Mouse (Mus musculus): ENCODE results near the gene Mbtps1. TPM values are rescaled to one million over a fixed set of nuclear protein-coding genes. Genes with fewer than 3 reads are reported as not detected.

The Mbtps1 gene
- polyA plus RNA-seq, 1 experiment from 2014 or later: 139 TPM

DNA sequence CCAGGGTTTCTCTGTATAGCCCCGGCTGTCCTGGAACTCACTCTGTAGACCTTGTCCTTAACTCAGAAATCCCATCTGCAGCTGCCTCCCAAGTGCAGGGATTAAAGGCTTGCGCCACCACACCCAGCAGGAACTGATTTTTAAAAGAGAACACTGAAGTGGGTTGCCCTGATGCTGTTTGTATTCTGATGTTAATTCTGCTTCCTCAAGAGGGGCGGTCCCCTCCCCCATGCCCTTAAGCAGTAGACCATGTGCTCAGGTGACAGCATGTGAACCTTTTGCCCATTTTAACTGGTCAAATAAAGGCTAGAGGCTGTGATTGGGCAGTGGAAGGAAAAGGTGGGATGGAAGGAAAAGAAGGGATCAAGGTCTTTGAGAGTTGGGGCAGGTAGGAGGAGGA is 42.8 kb downstream of the Mbtps1 start:
- no peaks in the 10 kb centered on the region for H3K9me3 ChIP-seq
- H3K4me2 ChIP-seq (replicated peaks): no peak overlapping the region
- no peaks in the 10 kb centered on the region for H3K27me3 ChIP-seq
- no peak overlapping the region for H3K9ac ChIP-seq
- 67% methylated on average over 3 of the region's 3 CpGs for WGBS
- peaks cover 100% of the 10 kb centered on the region for H3K36me3 ChIP-seq
- no peak for ATAC-seq (ENCODE audit: low FRiP score, low read depth)
- H3K27ac ChIP-seq: no peak overlapping the region
- H3K4me1 ChIP-seq: no peaks in the 10 kb centered on the region
- no peak overlapping the region for H3K4me3 ChIP-seq

GRCm38 (mm10) chr8:119514940-119515339 is 43.6 kb downstream of the Mbtps1 start:
- Histone ChIP-seq H3K4me1 (no peaks in the 10 kb centered on the region), H3K27me3 (no peaks in the 10 kb centered on the region), H3K36me3 (peaks cover 100% of the 10 kb centered on the region), H3K27ac (no peak overlapping the region), H3K9ac (no peak overlapping the region), H3K9me3 (no peaks in the 10 kb centered on the region), H3K4me3 (no peak overlapping the region), H3K4me2 (replicated peaks) (no peak overlapping the region)
- 83% methylated on average over 3 of the region's 3 CpGs for WGBS
- ATAC-seq (ENCODE audit: low FRiP score, low read depth): no peak

DNA sequence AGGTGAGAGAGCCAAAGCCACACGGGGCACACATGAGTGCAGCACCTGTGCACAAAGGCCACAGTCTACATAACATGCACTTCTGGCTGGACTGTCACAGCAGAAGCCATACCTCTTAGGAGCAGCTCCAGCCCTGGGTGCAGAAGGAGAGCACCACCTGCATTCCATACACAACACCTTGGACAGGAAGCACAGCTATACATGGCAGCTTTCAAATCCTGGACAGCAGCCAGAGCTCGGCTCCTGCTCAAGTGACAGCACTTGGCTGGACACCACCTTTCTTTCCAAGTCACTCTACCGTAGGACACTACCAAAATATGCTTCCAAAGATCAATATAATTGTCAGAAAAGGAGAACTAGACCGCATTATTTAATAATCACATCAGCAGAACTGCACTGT is 45.1 kb downstream of the Mbtps1 start:
- Histone ChIP-seq H3K4me1 (no peaks in the 10 kb centered on the region), H3K4me2 (replicated peaks) (no peak overlapping the region), H3K4me3 (no peak overlapping the region), H3K9me3 (no peaks in the 10 kb centered on the region), H3K9ac (no peak overlapping the region), H3K27ac (no peak overlapping the region), H3K27me3 (no peaks in the 10 kb centered on the region), H3K36me3 (peaks cover 100% of the 10 kb centered on the region)
- WGBS: 91% methylated on average over 4 of the region's 4 CpGs
- no peak for ATAC-seq (ENCODE audit: low FRiP score, low read depth)

DNA sequence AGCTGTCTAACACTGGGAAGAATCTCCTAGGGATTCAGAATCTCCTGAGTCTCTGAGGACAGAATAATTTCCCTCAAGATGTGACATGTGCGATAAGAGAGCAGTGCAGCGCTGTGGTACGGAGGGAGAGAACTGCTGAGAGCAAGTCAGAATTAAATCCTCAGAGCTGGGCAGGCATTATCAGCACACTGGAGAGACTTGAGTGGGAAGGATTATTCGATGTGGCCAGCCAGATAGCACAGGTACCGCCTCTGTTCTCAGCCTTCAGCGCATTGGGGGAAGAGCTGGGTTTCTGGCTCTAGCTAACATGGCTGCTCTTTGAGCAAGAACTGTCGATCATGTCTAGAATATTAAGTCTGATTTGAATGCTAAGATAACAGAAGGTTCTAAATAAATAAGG is 46.8 kb downstream of the Mbtps1 start:
- H3K4me3 ChIP-seq: no peak overlapping the region
- no peak overlapping the region for H3K4me2 ChIP-seq (replicated peaks)
- H3K9ac ChIP-seq: no peak overlapping the region
- H3K27me3 ChIP-seq: no peaks in the 10 kb centered on the region
- WGBS: 95% methylated on average over 7 of the region's 7 CpGs
- ATAC-seq (ENCODE audit: low FRiP score, low read depth): no peak
- H3K36me3 ChIP-seq: peaks cover 99% of the 10 kb centered on the region
- H3K4me1 ChIP-seq: no peaks in the 10 kb centered on the region
- no peak overlapping the region for H3K27ac ChIP-seq
- H3K9me3 ChIP-seq: no peaks in the 10 kb centered on the region

GRCm38 (mm10) chr8:119510471-119510870 is 48.1 kb downstream of the Mbtps1 start:
- Histone ChIP-seq H3K27ac (no peak overlapping the region), H3K4me2 (replicated peaks) (no peak overlapping the region), H3K9me3 (no peaks in the 10 kb centered on the region), H3K4me3 (no peak overlapping the region), H3K4me1 (no peaks in the 10 kb centered on the region), H3K9ac (no peak overlapping the region), H3K27me3 (no peaks in the 10 kb centered on the region), H3K36me3 (peaks cover 99% of the 10 kb centered on the region)
- WGBS: 87% methylated on average over 9 of the region's 9 CpGs
- ATAC-seq (ENCODE audit: low FRiP score, low read depth): no peak

DNA sequence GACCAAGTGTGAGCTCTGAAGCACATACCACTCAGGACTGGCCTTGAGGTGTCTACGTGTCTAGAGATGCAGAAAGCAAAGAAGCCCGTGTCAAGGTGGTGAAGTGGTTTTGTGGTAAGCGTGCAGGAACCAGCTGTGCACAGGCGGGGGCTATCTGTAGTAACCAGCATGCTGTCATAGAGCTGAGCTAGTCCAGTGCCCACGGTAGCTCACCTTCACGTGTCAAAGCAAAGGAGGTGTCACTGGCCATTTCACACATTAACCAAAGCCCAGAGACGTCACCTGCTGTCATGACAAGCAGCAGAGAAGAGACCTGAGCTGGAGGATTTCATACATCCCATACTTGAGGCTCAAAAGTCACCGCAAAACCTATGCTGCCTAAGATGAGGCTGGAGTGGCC is 52.4 kb downstream of the Mbtps1 start:
- H3K27ac ChIP-seq: no peak overlapping the region
- ATAC-seq (ENCODE audit: low FRiP score, low read depth): no peak
- 86% methylated on average over 8 of the region's 8 CpGs for WGBS
- no peaks in the 10 kb centered on the region for H3K27me3 ChIP-seq
- H3K9ac ChIP-seq: no peak overlapping the region
- no peak overlapping the region for H3K4me3 ChIP-seq
- peaks cover 55% of the 10 kb centered on the region for H3K36me3 ChIP-seq
- H3K4me1 ChIP-seq: peaks cover 8% of the 10 kb centered on the region; the same call in 1 of the 2 replicates
- H3K9me3 ChIP-seq: no peaks in the 10 kb centered on the region
- H3K4me2 ChIP-seq (replicated peaks): no peak overlapping the region

- H3K36me3 ChIP-seq: peaks cover 49% of the 10 kb centered on the region
- H3K27ac ChIP-seq: no peak overlapping the region
- ATAC-seq (ENCODE audit: low FRiP score, low read depth): no peak
- no peak overlapping the region for H3K9ac ChIP-seq
- H3K9me3 ChIP-seq: no peaks in the 10 kb centered on the region
- no peak overlapping the region for H3K4me3 ChIP-seq
- WGBS: 48% methylated on average over 9 of the region's 9 CpGs
- peaks cover 8% of the 10 kb centered on the region; the same call in 1 of the 2 replicates for H3K4me1 ChIP-seq
- H3K27me3 ChIP-seq: no peaks in the 10 kb centered on the region
- H3K4me2 ChIP-seq (replicated peaks): no peak overlapping the region
Measured at GRCm38 (mm10) chr8:119505488-119505887, 53.0 kb downstream of the Mbtps1 start.

DNA sequence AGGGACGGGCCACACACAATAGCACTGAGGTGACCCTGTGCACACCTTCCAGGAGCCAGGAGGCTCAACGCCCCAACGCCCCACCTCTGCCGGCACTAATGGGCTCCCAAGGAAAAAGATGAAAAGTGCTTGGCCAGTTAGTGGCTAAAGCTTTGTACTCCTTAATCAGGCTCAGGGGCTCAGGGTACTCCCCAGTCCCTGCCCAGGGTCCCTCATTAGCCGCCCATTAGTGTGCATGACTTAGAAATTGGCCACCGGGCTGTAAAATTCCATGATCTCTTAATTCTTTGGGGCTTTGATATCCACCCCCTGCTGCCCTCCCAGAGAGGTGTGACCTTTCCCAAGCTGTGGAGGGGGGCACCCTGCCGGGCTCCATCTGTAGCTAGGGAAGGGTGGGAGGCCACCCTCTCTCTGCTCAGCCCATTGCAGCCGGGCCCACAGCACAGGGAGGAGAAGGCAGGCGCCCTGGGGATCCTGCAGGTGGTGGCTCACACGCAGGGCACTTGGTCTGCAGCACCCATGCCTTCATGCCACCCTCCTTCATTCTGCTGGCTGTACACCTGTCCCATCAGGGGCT is 55.3 kb downstream of the Mbtps1 start:
- peaks cover 27% of the 10 kb centered on the region for H3K36me3 ChIP-seq
- peaks cover 14% of the 10 kb centered on the region; the same call in 1 of the 2 replicates for H3K4me1 ChIP-seq
- H3K27me3 ChIP-seq: no peaks in the 10 kb centered on the region
- no peak overlapping the region for H3K4me2 ChIP-seq (replicated peaks)
- no peak overlapping the region for H3K9ac ChIP-seq
- H3K27ac ChIP-seq: no peak overlapping the region
- no peaks in the 10 kb centered on the region for H3K9me3 ChIP-seq
- no peak overlapping the region for H3K4me3 ChIP-seq
- 15% methylated on average over 10 of the region's 10 CpGs for WGBS
- no peak for ATAC-seq (ENCODE audit: low FRiP score, low read depth)

DNA sequence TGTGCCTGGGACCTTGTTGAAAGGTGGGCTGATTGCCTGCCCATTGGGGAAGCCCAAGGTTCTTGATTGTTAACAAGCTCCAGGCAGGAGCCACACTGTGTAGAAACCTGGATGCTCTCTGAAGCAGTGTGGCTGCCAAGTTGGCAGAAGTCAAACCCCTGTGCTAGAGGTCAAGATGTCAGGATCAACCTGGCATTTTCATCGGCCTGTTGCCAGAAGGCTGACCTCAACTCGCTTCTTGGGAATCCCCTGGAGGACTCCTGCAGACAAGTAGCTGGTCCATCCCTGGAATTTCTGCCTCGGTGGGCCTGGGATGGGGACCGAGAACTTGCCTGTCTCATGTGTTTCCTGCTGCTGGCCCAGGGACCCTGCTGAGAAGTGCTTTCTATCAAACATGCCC is 56.4 kb downstream of the Mbtps1 start:
- Histone ChIP-seq H3K27me3 (peaks cover under 1% of the 10 kb centered on the region; the same call in 1 of the 2 replicates), H3K27ac (no peak overlapping the region), H3K36me3 (peaks cover 17% of the 10 kb centered on the region), H3K4me1 (peaks cover 14% of the 10 kb centered on the region; the same call in 1 of the 2 replicates), H3K9me3 (no peaks in the 10 kb centered on the region), H3K4me2 (replicated peaks) (no peak overlapping the region), H3K4me3 (no peak overlapping the region), H3K9ac (no peak overlapping the region)
- ATAC-seq (ENCODE audit: low FRiP score, low read depth): no peak
- 33% methylated on average over 4 of the region's 4 CpGs for WGBS

GRCm38 (mm10) chr8:119501598-119501997 is 56.9 kb downstream of the Mbtps1 start, which contains the start of gene Slc38a8:
Slc38a8 (minus strand) TSS chr8:119501698.
- Histone ChIP-seq H3K27ac (no peak within 1 kb of the TSS), H3K9me3 (no peaks in the 10 kb centered on the region), H3K9ac (no peak within 1 kb of the TSS), H3K4me3 (no peak within 1 kb of the TSS), H3K36me3 (peaks cover 12% of the 10 kb centered on the region), H3K4me2 (replicated peaks) (no peak within 1 kb of the TSS), H3K4me1 (peaks cover 14% of the 10 kb centered on the region; the same call in 1 of the 2 replicates), H3K27me3 (peaks cover 4% of the 10 kb centered on the region; the same call in 1 of the 2 replicates)
- ATAC-seq (ENCODE audit: low FRiP score, low read depth): no peak
- 16% methylated on average over 5 of the region's 5 CpGs for WGBS

- Histone ChIP-seq H3K9me3 (no peaks in the 10 kb centered on the region), H3K4me1 (peaks cover 14% of the 10 kb centered on the region; the same call in 1 of the 2 replicates), H3K27me3 (peaks cover 5% of the 10 kb centered on the region; the same call in 1 of the 2 replicates), H3K36me3 (no peaks in the 10 kb centered on the region), H3K27ac (no peak overlapping the region), H3K4me2 (replicated peaks) (no peak overlapping the region), H3K4me3 (no peak overlapping the region), H3K9ac (no peak overlapping the region)
- no peak for ATAC-seq (ENCODE audit: low FRiP score, low read depth)
- WGBS: 81% methylated on average over 2 of the region's 2 CpGs
Measured at GRCm38 (mm10) chr8:119499836-119500235, 58.7 kb downstream of the Mbtps1 start.

DNA sequence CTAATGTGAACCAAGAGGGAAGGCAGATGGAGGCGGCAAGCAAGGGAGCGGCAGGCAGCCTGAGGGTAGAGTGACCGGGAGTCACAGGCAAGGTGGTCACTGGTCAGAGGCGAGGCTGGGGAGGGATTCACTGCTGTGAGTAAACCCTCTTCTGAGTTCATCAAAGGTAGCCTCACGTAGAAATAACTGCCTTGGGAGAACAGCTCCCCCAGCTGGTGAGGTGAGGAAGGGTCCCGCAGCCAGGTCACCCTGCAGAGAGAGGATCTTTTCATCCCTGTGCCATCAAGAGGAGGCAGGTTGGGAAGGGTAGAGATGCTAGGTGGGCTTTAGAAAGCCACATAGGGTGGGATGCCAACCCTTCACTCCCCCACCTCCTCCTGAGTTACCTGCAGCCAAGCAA is 61.7 kb downstream of the Mbtps1 start:
- H3K4me3 ChIP-seq: no peak overlapping the region
- H3K9ac ChIP-seq: no peak overlapping the region
- H3K27me3 ChIP-seq: peaks cover 5% of the 10 kb centered on the region; the same call in 1 of the 2 replicates
- H3K9me3 ChIP-seq: no peaks in the 10 kb centered on the region
- no peaks in the 10 kb centered on the region for H3K36me3 ChIP-seq
- no peak overlapping the region for H3K27ac ChIP-seq
- no peak overlapping the region for H3K4me2 ChIP-seq (replicated peaks)
- ATAC-seq (ENCODE audit: low FRiP score, low read depth): no peak
- WGBS: 24% methylated on average over 6 of the region's 6 CpGs
- H3K4me1 ChIP-seq: peaks cover 7% of the 10 kb centered on the region; the same call in 1 of the 2 replicates

- Histone ChIP-seq H3K4me3 (no peak overlapping the region), H3K9ac (no peak overlapping the region), H3K27ac (no peak overlapping the region), H3K4me2 (replicated peaks) (no peak overlapping the region), H3K4me1 (peaks cover 13% of the 10 kb centered on the region), H3K36me3 (no peaks in the 10 kb centered on the region), H3K27me3 (no peaks in the 10 kb centered on the region), H3K9me3 (no peaks in the 10 kb centered on the region)
- ATAC-seq (ENCODE audit: low FRiP score, low read depth): no peak
- WGBS: 77% methylated on average over 7 of the region's 7 CpGs
Measured at GRCm38 (mm10) chr8:119487093-119487492, 71.4 kb downstream of the Mbtps1 start.
